21 mouse cellular contexts compared by ENCODE assay signal in the genomic region with DNA sequence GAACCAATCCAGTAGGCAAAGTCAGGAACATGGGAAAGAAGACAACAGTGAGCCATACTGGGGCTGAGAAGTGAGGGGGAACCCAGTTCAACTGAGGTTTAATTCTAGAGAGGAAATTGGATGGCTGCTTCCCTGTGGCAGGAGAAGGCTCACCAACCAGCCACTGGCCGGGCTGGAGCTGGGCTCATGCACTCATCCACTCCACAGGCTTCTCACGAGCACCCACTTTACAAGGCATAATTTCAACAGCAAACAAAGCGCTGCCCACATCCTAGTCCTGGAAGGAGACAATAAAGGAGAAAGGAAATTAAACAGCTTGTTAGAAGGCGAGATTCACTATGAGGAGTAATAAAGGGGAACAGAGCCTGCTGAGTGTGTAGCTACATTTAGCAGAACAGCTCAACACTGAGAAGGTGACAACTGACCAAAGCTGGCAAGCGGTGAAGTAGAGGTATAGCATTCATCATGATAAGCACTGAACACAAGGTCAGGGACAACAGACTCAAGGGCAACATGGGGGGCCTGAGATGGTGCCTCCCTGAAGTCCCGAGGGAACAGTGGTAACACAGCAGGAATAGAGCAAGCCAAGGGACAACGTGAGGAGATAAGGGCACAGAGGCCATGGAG.
DNase-seq lines count a peak whose midpoint lies in the region; ATAC-seq and TF ChIP-seq lines count a peak whose summit lies in the region.
"Had no signal": no experiment of that assay in that cellular context is flagged by ENCODE, and none has a peak within 500 bp of the region (broad histone marks: within the 10 kb centered on the region; RNA-seq: fewer than 3 reads in every experiment).

No protein-coding gene starts in this region.

- H3K36me3 ChIP-seq in lung, embryonic 15.5 days, result no peaks in the 10 kb centered on the region
- H3K36me3 ChIP-seq in heart, embryonic 13.5 days, result peaks cover 11% of the 10 kb centered on the region
- 0 out of 2 replicates have a peak, but pooled peaks cover 4% of the 10 kb centered on the region for H3K36me3 ChIP-seq in lung, postnatal 0 days (ENCODE audit: insufficient read depth, low read length)
- H3K36me3 ChIP-seq: embryonic facial prominence, embryonic 15.5 days; forebrain, embryonic 10.5 days; hindbrain, embryonic 15.5 days; midbrain, embryonic 13.5 days; neural tube, embryonic 12.5 days had no signal

- H3K9ac ChIP-seq in lung, embryonic 15.5 days, result no peak overlapping the region
- peak overlapping the region; percentile 69 for H3K9ac ChIP-seq in heart, embryonic 13.5 days
- no peak overlapping the region for H3K9ac ChIP-seq in lung, postnatal 0 days (replicated peaks; ENCODE audit: low read depth)
- H3K9ac ChIP-seq: embryonic facial prominence, embryonic 15.5 days; hindbrain, embryonic 15.5 days; liver, embryonic 14.5 days; midbrain, embryonic 13.5 days; neural tube, embryonic 12.5 days had no signal

- H3K4me2 ChIP-seq in lung, embryonic 15.5 days, result no peak overlapping the region
- peak overlapping the region; percentile 36 for H3K4me2 ChIP-seq in heart, embryonic 13.5 days
- no peak overlapping the region for H3K4me2 ChIP-seq in lung, postnatal 0 days (replicated peaks; ENCODE audit: low read depth, low read length)
- H3K4me2 ChIP-seq: embryonic facial prominence, embryonic 15.5 days; hindbrain, embryonic 15.5 days; midbrain, embryonic 13.5 days; neural tube, embryonic 12.5 days had no signal

- no peak for TF ChIP-seq EP300 in lung, postnatal 0 days (IDR thresholded peaks at IDR 0.05)

- H3K4me3 ChIP-seq in lung, embryonic 15.5 days, result no peak overlapping the region
- no peak overlapping the region for H3K4me3 ChIP-seq in heart, embryonic 13.5 days
- H3K4me3 ChIP-seq in lung, postnatal 0 days (ENCODE audit: low read depth, low read length), result no peak overlapping the region
- H3K4me3 ChIP-seq: embryonic facial prominence, embryonic 15.5 days; forebrain, embryonic 10.5 days; hindbrain, embryonic 15.5 days; midbrain, embryonic 13.5 days; neural tube, embryonic 12.5 days had no signal

- H3K9me3 ChIP-seq in lung, embryonic 15.5 days, result no peaks in the 10 kb centered on the region
- no peaks in the 10 kb centered on the region for H3K9me3 ChIP-seq in heart, embryonic 13.5 days
- no peaks in the 10 kb centered on the region for H3K9me3 ChIP-seq in lung, postnatal 0 days (ENCODE audit: low read length)
- H3K9me3 ChIP-seq: embryonic facial prominence, embryonic 15.5 days; forebrain, embryonic 10.5 days; hindbrain, embryonic 15.5 days; midbrain, embryonic 13.5 days; neural tube, embryonic 12.5 days had no signal

- TF ChIP-seq CTCF in lung, postnatal 0 days (IDR thresholded peaks at IDR 0.05), result no peak

- 0 out of 2 replicates have a peak overlapping the region, but pooled peaks have one; percentile 15 for H3K27ac ChIP-seq in lung, embryonic 15.5 days
- H3K27ac ChIP-seq in heart, embryonic 13.5 days (replicated peaks), result peak overlapping the region; percentile 96
- no peak overlapping the region for H3K27ac ChIP-seq in lung, postnatal 0 days (ENCODE audit: low read length)
- H3K27ac ChIP-seq: embryonic facial prominence, embryonic 15.5 days; forebrain, embryonic 10.5 days; hindbrain, embryonic 15.5 days; liver, embryonic 14.5 days; midbrain, embryonic 13.5 days; neural tube, embryonic 12.5 days had no signal

- no peaks in the 10 kb centered on the region for H3K4me1 ChIP-seq in lung, embryonic 15.5 days
- peaks cover 83% of the 10 kb centered on the region for H3K4me1 ChIP-seq in heart, embryonic 13.5 days
- H3K4me1 ChIP-seq in lung, postnatal 0 days (ENCODE audit: insufficient read depth, low read depth, low read length), result no peaks in the 10 kb centered on the region
- H3K4me1 ChIP-seq: embryonic facial prominence, embryonic 15.5 days; forebrain, embryonic 10.5 days; hindbrain, embryonic 15.5 days; midbrain, embryonic 13.5 days; neural tube, embryonic 12.5 days had no signal

- no peak for DNase-seq in lung, postnatal 10 days
- peak; percentile 32 to 58 for DNase-seq in heart, adult 9 months (ENCODE audit: low spot score in 2 of 2)
- peak; percentile 41 for DNase-seq in lung, postnatal 0 days (ENCODE audit: low spot score)
- no peak for DNase-seq in urinary bladder, postnatal 10 days (ENCODE audit: low spot score)
- DNase-seq in kidney, postnatal 36 days, result no peak
- DNase-seq: adrenal gland, postnatal 36 days; cerebellum, adult 18-20 months; cerebellum, postnatal 25 days; gastrocnemius, postnatal 10 days; layer of hippocampus, postnatal 36 days; spleen, adult 18-20 months; thymus, postnatal 25 days had no signal

- 44% methylated on average over 7 of the region's 7 CpGs for WGBS in lung, embryonic 15.5 days
- WGBS in heart, embryonic 13.5 days, result 25% methylated on average over 7 of the region's 7 CpGs
- 44% methylated on average over 7 of the region's 7 CpGs for WGBS in lung, postnatal 0 days

- no peak for ATAC-seq in lung, embryonic 15.5 days (ENCODE audit: borderline replicate concordance, extremely low read depth, low FRiP score, low TSS enrichment)
- peak; percentile 65; the same call in 1 of the 2 replicates for ATAC-seq in heart, embryonic 13.5 days (ENCODE audit: extremely low read depth, insufficient number of reproducible peaks, low FRiP score, low TSS enrichment)
- ATAC-seq in lung, postnatal 0 days, result peak; percentile 76
- ATAC-seq: intestine, embryonic 16.5 days; midbrain, embryonic 13.5 days had no signal

- H3K27me3 ChIP-seq in lung, embryonic 15.5 days, result no peaks in the 10 kb centered on the region
- no peaks in the 10 kb centered on the region for H3K27me3 ChIP-seq in heart, embryonic 13.5 days (replicated peaks)
- no peaks in the 10 kb centered on the region for H3K27me3 ChIP-seq in lung, postnatal 0 days (replicated peaks; ENCODE audit: insufficient read depth, low read length)
- H3K27me3 ChIP-seq: embryonic facial prominence, embryonic 15.5 days; hindbrain, embryonic 15.5 days; midbrain, embryonic 13.5 days; neural tube, embryonic 12.5 days had no signal

Comparison
In these comparisons a context has a peak if more than half of its experiments do, and no peak if none do; other contexts are left out.
1. DNase-seq: peak in heart, adult 9 months (2 of 2) and lung, postnatal 0 days (single experiment); none in lung, postnatal 10 days (single experiment), urinary bladder, postnatal 10 days (single experiment) and kidney, postnatal 36 days (0 of 2).